Mouse (Mus musculus) liver, embryonic 16.5 days (tissue): Measurements from ENCODE around the gene Ikbip. TPM values are rescaled to one million over a fixed set of nuclear protein-coding genes. Genes with fewer than 3 reads are reported as not detected.

Experiments used
- ATAC-seq: fragments of 200-750 bp; cut with Nextera tagmentation; 2 replicates; pipeline ENCODE4 v1.8.0; 2017; ENCODE audit warnings: low read depth, mild to moderate bottlenecking, moderate number of reproducible peaks, moderate library complexity
- H3K27ac ChIP-seq: fragments of 300-500 bp; sonication (generic); 2 replicates; pipeline ENCODE4 v1.5.1; 2014; ENCODE audit warnings: mild to moderate bottlenecking, low read length
- H3K27me3 ChIP-seq: fragments of 300-500 bp; sonication (generic); 2 replicates; pipeline ENCODE4 v1.6.1; 2014; ENCODE audit warnings: low read depth, low read length, mixed read lengths; ENCODE audit not compliant: control insufficient read depth, insufficient read depth
- H3K36me3 ChIP-seq: fragments of 300-500 bp; sonication (generic); 2 replicates; pipeline ENCODE4 v1.6.1; 2014; ENCODE audit warnings: mild to moderate bottlenecking; ENCODE audit not compliant: control insufficient read depth, insufficient read depth
- H3K4me1 ChIP-seq: fragments of 300-500 bp; sonication (generic); 2 replicates; pipeline ENCODE4 v1.6.1; 2014; ENCODE audit warnings: low read depth, low read length, mixed read lengths; ENCODE audit not compliant: control insufficient read depth
- H3K4me2 ChIP-seq: fragments of 300-500 bp; sonication (generic); 2 replicates; pipeline ENCODE4 v1.6.1; 2014; ENCODE audit warnings: low read depth, low read length, mixed read lengths
- H3K4me3 ChIP-seq: fragments of 300-500 bp; sonication (generic); 2 replicates; pipeline ENCODE4 v1.5.1; 2014; ENCODE audit warnings: low read depth, mild to moderate bottlenecking, low read length
- H3K9ac ChIP-seq: fragments of 300-500 bp; sonication (generic); 2 replicates; pipeline ENCODE4 v1.6.1; 2014; ENCODE audit warnings: low read depth, low read length
- H3K9me3 ChIP-seq: fragments of 300-500 bp; sonication (generic); replicated peaks from 2 replicates; pipeline ENCODE4 v1.6.1; 2016; ENCODE audit warnings: low read length; ENCODE audit not compliant: control insufficient read depth
- WGBS: fragments of 180-500 bp; shearing (Covaris S2); extraction: QIAGEN DNeasy Blood & Tissue Kit; methylation state at CpG from one replicate; pipeline ENCODE4 v1.1.7; 2014; ENCODE audit not compliant: insufficient replicate concordance; 5-methylcytosine and 5-hydroxymethylcytosine counted together
- polyA plus RNA-seq: library from polyadenylated mRNA; unstranded; fragments of >200 nt; fragmentation: Nextera tagmentation; extraction: Ambion mirVana; gene quantifications from 2 replicates; pipeline ENCODE4 v1.2.1, GENCODE M21; 2015

Ikbip gene
- polyA plus RNA-seq, 1 experiment from 2014 or later, result 6.5 TPM

- Histone ChIP-seq H3K4me1 (peaks cover 2% of the 10 kb centered on the region), H3K27me3 (no peaks in the 10 kb centered on the region), H3K9ac (no peak overlapping the region), H3K4me3 (no peak overlapping the region), H3K4me2 (no peak overlapping the region), H3K9me3 (no peaks in the 10 kb centered on the region), H3K27ac (no peak overlapping the region), H3K36me3 (peaks cover 24% of the 10 kb centered on the region)
- WGBS, result 66% methylated on average over 10 of the region's 10 CpGs
- ATAC-seq, result no peak
Measured at GRCm38 (mm10) chr10:91142654-91143191, 60.0 kb downstream of the Ikbip start.

GRCm38 (mm10) chr10:91143313-91144230 is 60.8 kb downstream of the Ikbip start:
- Histone ChIP-seq H3K27ac (no peak overlapping the region), H3K4me3 (no peak overlapping the region), H3K4me1 (no peaks in the 10 kb centered on the region), H3K36me3 (peaks cover 28% of the 10 kb centered on the region), H3K4me2 (no peak overlapping the region), H3K9me3 (no peaks in the 10 kb centered on the region), H3K9ac (no peak overlapping the region), H3K27me3 (no peaks in the 10 kb centered on the region)
- ATAC-seq, result no peak
- 41% methylated on average over 18 of the region's 18 CpGs for WGBS

- H3K4me1 ChIP-seq, result no peaks in the 10 kb centered on the region
- H3K36me3 ChIP-seq, result peaks cover 45% of the 10 kb centered on the region
- H3K4me2 ChIP-seq, result no peak overlapping the region
- no peak overlapping the region for H3K4me3 ChIP-seq
- no peak overlapping the region for H3K9ac ChIP-seq
- no peaks in the 10 kb centered on the region for H3K9me3 ChIP-seq
- H3K27me3 ChIP-seq, result no peaks in the 10 kb centered on the region
- H3K27ac ChIP-seq, result no peak overlapping the region
- WGBS, result 92% methylated on average over 7 of the region's 7 CpGs
- ATAC-seq, result 0 out of 2 replicates have a peak, but pooled peaks have one; percentile 11
Measured at GRCm38 (mm10) chr10:91145413-91145812, 62.7 kb downstream of the Ikbip start.

Other genes with a start within 250 kb of the Ikbip start
- 5.8 and 7.0 TPM in 2 replicates for gene Apaf1, start 170 bp upstream of the Ikbip start, polyA plus RNA-seq
- gene Slc25a3, start 41.1 kb downstream of the Ikbip start, polyA plus RNA-seq, result 184 and 186 TPM in 2 replicates
- 99.2 and 101 TPM in 2 replicates for gene Tmpo, start 98.4 kb downstream of the Ikbip start, polyA plus RNA-seq